Mouse (Mus musculus) yolk sac, embryonic 10.5 days (tissue): ENCODE measurements around the gene Fzr1.

Source experiments
- DNase-seq: peaks from one replicate; pipeline ENCODE4 v3.0.0-alpha.2; 2017; ENCODE audit warnings: low spot score

Gene Fzr1

GRCm38 (mm10) chr10:81402227-81402765 is 24.0 kb upstream of the Fzr1 start:
- DNase-seq, result no peak

GRCm38 (mm10) chr10:81401521-81402226 is 23.4 kb upstream of the Fzr1 start:
- DNase-seq, result peak; percentile 75

GRCm38 (mm10) chr10:81401205-81401520 is 22.8 kb upstream of the Fzr1 start:
- DNase-seq, result no peak

- no peak for DNase-seq
Measured at GRCm38 (mm10) chr10:81400371-81401204, 22.3 kb upstream of the Fzr1 start.

GRCm38 (mm10) chr10:81399798-81400308 is 21.5 kb upstream of the Fzr1 start:
- DNase-seq, result no peak

- DNase-seq, result no peak
Measured at GRCm38 (mm10) chr10:81399296-81399695, 21.0 kb upstream of the Fzr1 start.

GRCm38 (mm10) chr10:81396749-81397148 is 18.4 kb upstream of the Fzr1 start:
- DNase-seq, result no peak

GRCm38 (mm10) chr10:81395865-81396264 is 17.5 kb upstream of the Fzr1 start:
- no peak for DNase-seq

- no peak for DNase-seq
Measured at GRCm38 (mm10) chr10:81395127-81395526, 16.8 kb upstream of the Fzr1 start.

GRCm38 (mm10) chr10:81393456-81394063 is 15.2 kb upstream of the Fzr1 start:
- DNase-seq, result peak; percentile 66

- no peak for DNase-seq
Measured at GRCm38 (mm10) chr10:81392781-81393185, 14.5 kb upstream of the Fzr1 start, which contains the start of gene Smim24. Gene Smim24, plus strand, starts transcription at chr10:81393051.

GRCm38 (mm10) chr10:81392270-81392669 is 14.0 kb upstream of the Fzr1 start:
- DNase-seq, result no peak

- DNase-seq, result no peak
Measured at GRCm38 (mm10) chr10:81390678-81390965, 12.3 kb upstream of the Fzr1 start.

GRCm38 (mm10) chr10:81389801-81390677 is 11.7 kb upstream of the Fzr1 start:
- DNase-seq, result no peak

- no peak for DNase-seq
Measured at GRCm38 (mm10) chr10:81389373-81389772, 11.1 kb upstream of the Fzr1 start.

GRCm38 (mm10) chr10:81388505-81389055 is 10.3 kb upstream of the Fzr1 start, which contains the start of gene Gm48552:
Gene Gm48552, plus strand, starts transcription at chr10:81389005.
- peak; percentile 71 for DNase-seq

GRCm38 (mm10) chr10:81387716-81388115 is 9.4 kb upstream of the Fzr1 start:
- DNase-seq, result no peak

- no peak for DNase-seq
Measured at GRCm38 (mm10) chr10:81385603-81386306, 7.4 kb upstream of the Fzr1 start.

GRCm38 (mm10) chr10:81384605-81384982 is 6.3 kb upstream of the Fzr1 start:
- DNase-seq, result no peak

GRCm38 (mm10) chr10:81383802-81384604 is 5.7 kb upstream of the Fzr1 start, which contains the start of the genes Dohh and Gm48551:
Gene Dohh, plus strand, starts transcription at chr10:81384428.
Gene Gm48551, plus strand, starts transcription at chr10:81384466.
- DNase-seq, result peak; percentile 97
